Mouse (Mus musculus) left cerebral cortex, adult 11 months (tissue): Measurements from ENCODE around the gene Pheta1.

Source experiments
- DNase-seq: peaks from one replicate; pipeline ENCODE4 v3.0.0; 2022; ENCODE audit warnings: low spot score

The Pheta1 gene

DNA sequence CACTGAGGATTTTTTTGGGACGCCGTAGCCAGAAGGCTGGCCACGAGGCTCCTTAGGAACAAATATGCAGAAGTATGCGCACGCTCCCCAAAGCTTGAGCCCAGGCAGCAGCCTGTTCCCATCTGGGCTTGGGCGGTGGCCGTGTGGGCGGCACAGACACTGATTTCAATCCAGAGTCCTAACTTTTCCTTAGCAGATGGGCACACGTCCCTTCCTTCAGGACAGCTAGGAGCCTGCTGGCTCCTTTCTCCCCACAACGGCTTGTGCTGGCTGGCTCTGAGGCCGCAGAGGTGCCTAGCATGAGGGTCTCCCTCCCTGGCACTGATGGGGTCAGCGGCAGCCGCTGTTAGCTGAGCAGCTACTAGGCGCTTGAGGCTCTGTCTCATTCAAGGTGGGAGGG, 43.5 kb downstream of the Pheta1 start:
- DNase-seq = peak; percentile 77

DNA sequence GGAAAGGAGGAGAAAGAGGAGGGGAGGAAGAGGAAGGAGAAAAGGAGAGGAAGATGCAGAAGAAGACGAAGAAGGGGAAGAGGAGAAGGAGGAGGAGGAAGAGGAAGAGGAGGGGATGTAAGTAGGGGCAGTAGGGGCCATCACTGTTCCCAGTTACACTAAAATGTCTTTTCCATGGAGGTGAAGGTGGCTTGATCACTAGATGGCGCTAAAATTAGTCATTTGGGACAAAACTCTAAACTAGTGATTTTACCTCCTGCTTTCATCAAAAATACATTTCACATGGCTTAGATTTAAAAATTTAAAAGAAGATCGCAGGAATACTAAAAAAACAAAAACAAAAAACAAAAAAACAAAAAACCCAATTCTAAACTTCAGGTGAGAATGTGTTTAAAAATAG, 44.8 kb downstream of the Pheta1 start:
- no peak for DNase-seq

DNA sequence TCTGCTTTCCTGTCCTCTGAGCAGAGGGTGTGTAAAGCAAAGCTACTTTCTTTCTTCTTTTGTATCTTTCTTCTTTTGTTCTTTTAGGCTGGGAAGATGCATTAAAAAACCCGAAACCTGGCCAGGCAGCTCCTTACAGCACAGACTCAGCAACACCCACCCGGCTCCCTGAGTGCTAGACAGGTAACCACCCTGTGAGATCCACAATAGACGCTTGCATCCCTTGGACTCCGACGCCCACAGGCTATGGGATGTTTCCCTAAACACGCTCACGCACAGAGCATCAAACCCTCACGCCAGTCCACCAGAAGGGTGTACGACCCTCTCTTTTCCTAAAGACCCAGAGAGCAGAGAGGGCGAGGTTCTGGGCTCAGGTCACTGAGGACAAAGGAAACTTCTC, 45.9 kb downstream of the Pheta1 start:
- no peak for DNase-seq

DNA sequence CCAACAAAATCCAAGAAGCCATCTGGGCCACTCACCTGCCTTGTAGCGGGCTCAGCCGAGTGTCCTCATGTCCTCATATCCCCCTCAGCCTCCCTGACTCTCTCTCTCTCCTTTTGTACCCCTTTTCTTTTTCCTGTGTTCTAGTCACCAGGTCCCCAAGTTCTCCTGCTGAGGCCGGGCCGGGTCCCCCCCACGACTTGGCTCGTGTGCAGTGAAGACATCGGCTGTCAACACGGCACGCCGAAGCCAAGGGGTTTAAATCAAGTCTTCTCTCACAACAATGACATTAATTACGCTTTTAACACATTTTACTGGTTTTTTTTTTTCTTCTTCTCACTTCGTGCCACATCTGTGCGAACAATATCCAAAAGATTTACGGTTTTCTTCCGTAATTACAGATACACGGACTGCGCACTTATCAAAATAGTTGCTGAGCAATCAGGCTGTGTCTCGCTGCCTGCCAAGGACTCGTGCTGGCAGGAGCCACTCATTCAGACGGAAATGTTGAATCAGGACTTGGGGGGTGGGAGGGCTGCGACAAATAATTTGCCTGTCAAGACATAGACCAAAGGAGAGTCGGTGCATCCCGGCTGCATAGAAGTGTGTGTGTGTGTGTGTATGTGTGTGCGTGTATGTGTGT, 46.5 kb downstream of the Pheta1 start:
- no peak for DNase-seq

DNA sequence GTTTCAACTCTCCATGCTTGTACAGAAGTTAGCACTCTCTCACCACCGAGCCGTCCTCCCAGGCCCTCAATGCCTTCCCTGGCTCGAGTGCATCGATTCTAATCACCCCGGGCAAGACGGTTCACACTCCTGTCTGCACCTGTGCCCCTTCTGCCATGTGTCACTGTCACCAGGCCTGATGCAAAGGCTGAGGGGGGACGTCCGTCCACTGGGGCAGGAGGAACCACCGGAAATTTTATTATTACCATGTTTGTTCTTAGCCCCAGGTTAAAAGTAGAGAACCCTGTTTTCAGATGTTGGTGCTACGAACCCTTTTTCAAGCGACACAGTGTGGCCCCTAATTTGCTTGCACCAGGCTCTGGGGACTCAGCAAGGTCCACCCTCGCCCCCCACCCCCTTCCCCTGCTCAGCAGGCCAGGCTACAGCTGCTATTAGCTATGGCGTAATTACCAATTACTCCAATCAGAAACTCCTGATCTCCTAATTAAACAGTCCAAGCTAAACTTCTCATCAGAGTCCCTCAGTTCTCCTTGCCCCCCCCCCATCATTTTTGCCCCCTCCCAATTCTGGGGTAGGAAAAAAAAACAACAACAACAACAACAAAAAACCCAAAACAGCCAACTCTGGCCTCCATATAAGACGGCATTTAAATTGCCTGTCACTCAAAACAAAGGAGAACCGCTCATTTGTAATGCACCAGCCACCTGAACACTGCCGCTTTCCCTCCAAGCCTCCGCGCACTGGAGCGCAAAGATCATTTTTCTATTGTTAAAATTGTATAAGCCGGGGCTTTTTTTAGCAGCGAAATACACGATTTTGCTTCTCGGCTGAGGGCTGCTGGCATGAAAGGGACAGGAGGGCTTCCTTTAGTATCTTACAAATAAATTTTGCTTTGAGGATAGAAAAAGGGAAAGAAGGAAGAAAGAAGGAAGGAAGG, 54.3 kb downstream of the Pheta1 start:
- DNase-seq = no peak
